Mouse (Mus musculus) intestine, embryonic 14.5 days (tissue): Measurements from ENCODE around the gene Mixl1. TPM values are rescaled to one million over a fixed set of nuclear protein-coding genes. Genes with fewer than 3 reads are reported as not detected.

Source experiments
- ATAC-seq: fragments of 200-750 bp; cut with Nextera tagmentation; replicated peaks from 2 replicates; pipeline ENCODE4 v1.8.0; 2017; ENCODE audit warnings: low read depth, moderate number of reproducible peaks, moderate TSS enrichment, moderate library complexity; ENCODE audit not compliant: low FRiP score, low TSS enrichment
- DNase-seq: peaks from one replicate; pipeline ENCODE4 v3.0.0-alpha.2; 2018; ENCODE audit warnings: low spot score
- H3K27ac ChIP-seq: fragments of 300-500 bp; sonication (generic); 2 replicates; pipeline ENCODE4 v1.5.1; 2014; ENCODE audit warnings: low read depth, mild to moderate bottlenecking, control low read depth
- H3K27me3 ChIP-seq: fragments of 300-500 bp; sonication (generic); replicated peaks from 2 replicates; pipeline ENCODE4 v1.6.1; 2014; ENCODE audit warnings: low read length, control low read depth; ENCODE audit not compliant: control insufficient read depth, insufficient read depth
- H3K36me3 ChIP-seq: fragments of 300-500 bp; sonication (generic); 2 replicates; pipeline ENCODE4 v1.6.1; 2014; ENCODE audit warnings: low read length, control low read depth; ENCODE audit not compliant: control insufficient read depth, insufficient read depth
- H3K4me1 ChIP-seq: fragments of 300-500 bp; sonication (generic); replicated peaks from 2 replicates; pipeline ENCODE4 v1.6.1; 2014; ENCODE audit warnings: low read length, control low read depth, mixed read lengths; ENCODE audit not compliant: control insufficient read depth, insufficient read depth
- H3K4me2 ChIP-seq: fragments of 300-500 bp; sonication (generic); 2 replicates; pipeline ENCODE4 v1.6.1; 2014; ENCODE audit warnings: low read length
- H3K4me3 ChIP-seq: fragments of 300-500 bp; sonication (generic); 2 replicates; pipeline ENCODE4 v1.5.1; 2014; ENCODE audit warnings: low read depth, low read length, control low read depth, mixed read lengths
- H3K9ac ChIP-seq: fragments of 300-500 bp; sonication (generic); 2 replicates; pipeline ENCODE4 v1.6.1; 2014; ENCODE audit warnings: mild to moderate bottlenecking, low read length
- H3K9me3 ChIP-seq: fragments of 300-500 bp; sonication (generic); 2 replicates; pipeline ENCODE4 v1.6.1; 2016; ENCODE audit warnings: low read length, control low read depth; ENCODE audit not compliant: control insufficient read depth
- WGBS: fragments of 180-500 bp; shearing (Covaris S2); extraction: QIAGEN DNeasy Blood & Tissue Kit; methylation state at CpG from one replicate; pipeline ENCODE4 v1.1.7; 2014; 5-methylcytosine and 5-hydroxymethylcytosine counted together
- polyA plus RNA-seq: library from polyadenylated mRNA; unstranded; fragments of >200 nt; fragmentation: Nextera tagmentation; extraction: Ambion mirVana; gene quantifications from 2 replicates; pipeline ENCODE4 v1.2.1, GENCODE M21; 2014

Gene Mixl1
- 0.15 and 0.27 TPM in 2 replicates for polyA plus RNA-seq

GRCm38 (mm10) chr1:180696626-180697352, at the start of gene Mixl1:
Gene Mixl1 (minus strand): TSS chr1:180697034.
- ATAC-seq (peak; percentile 30; the same call in 1 of the 2 replicates), DNase-seq (peak; percentile 71)
- WGBS: under 1% methylated on average over 79 of the region's 79 CpGs
- Histone ChIP-seq H3K27ac (no peak within 1 kb of the TSS), H3K27me3 (peaks cover 40% of the 10 kb centered on the region), H3K9ac (0 out of 2 replicates have a peak within 1 kb of the TSS, but pooled peaks have one; percentile 10), H3K4me1 (no peaks in the 10 kb centered on the region), H3K36me3 (peaks cover 9% of the 10 kb centered on the region), H3K4me2 (peak within 1 kb of the TSS; percentile 58), H3K4me3 (peak within 1 kb of the TSS; percentile 49), H3K9me3 (no peaks in the 10 kb centered on the region)

- H3K27ac ChIP-seq: no peak overlapping the region
- H3K9me3 ChIP-seq: no peaks in the 10 kb centered on the region
- 89% methylated on average over 3 of the region's 3 CpGs for WGBS
- no peak for DNase-seq
- no peak overlapping the region for H3K4me2 ChIP-seq
- no peaks in the 10 kb centered on the region for H3K27me3 ChIP-seq
- no peak overlapping the region for H3K9ac ChIP-seq
- H3K4me1 ChIP-seq: peaks cover 15% of the 10 kb centered on the region
- H3K36me3 ChIP-seq: peaks cover 6% of the 10 kb centered on the region
- no peak for ATAC-seq
- no peak overlapping the region for H3K4me3 ChIP-seq
These were observed 32.4 kb upstream of the Mixl1 start for GRCm38 (mm10) chr1:180729231-180729630.

GRCm38 (mm10) chr1:180726183-180726582, 29.3 kb upstream of the Mixl1 start:
- peak overlapping the region; percentile 83 for H3K9ac ChIP-seq
- under 1% methylated on average over 33 of the region's 42 CpGs for whole genome bisulfite sequencing
- H3K4me3 ChIP-seq: peak overlapping the region; percentile 73
- peaks cover 15% of the 10 kb centered on the region for H3K4me1 ChIP-seq
- H3K4me2 ChIP-seq: peak overlapping the region; percentile 60
- no peaks in the 10 kb centered on the region for H3K9me3 ChIP-seq
- peak overlapping the region; percentile 85 for H3K27ac ChIP-seq
- H3K27me3 ChIP-seq: no peaks in the 10 kb centered on the region
- H3K36me3 ChIP-seq: no peaks in the 10 kb centered on the region
- DNase-seq (no peak), ATAC-seq (peak; percentile 74)

GRCm38 (mm10) chr1:180725704-180726179, 28.9 kb upstream of the Mixl1 start, which contains the start of gene Acbd3:
Gene Acbd3 (plus strand): TSS chr1:180726043.
- H3K27me3 ChIP-seq: no peaks in the 10 kb centered on the region
- no peaks in the 10 kb centered on the region for H3K36me3 ChIP-seq
- H3K4me2 ChIP-seq: peak within 1 kb of the TSS; percentile 69
- no peaks in the 10 kb centered on the region for H3K9me3 ChIP-seq
- peak within 1 kb of the TSS; percentile 83 for H3K9ac ChIP-seq
- peaks cover 15% of the 10 kb centered on the region for H3K4me1 ChIP-seq
- DNase-seq (peak; percentile 94), ATAC-seq (peak; percentile 93)
- H3K27ac ChIP-seq: peak within 1 kb of the TSS; percentile 85
- H3K4me3 ChIP-seq: peak within 1 kb of the TSS; percentile 73
- under 1% methylated on average over 45 of the region's 52 CpGs for WGBS

GRCm38 (mm10) chr1:180723701-180724238, 26.9 kb upstream of the Mixl1 start:
- 24% methylated on average over 1 of the region's 1 CpGs for WGBS
- no peak for DNase-seq

GRCm38 (mm10) chr1:180722608-180723007, 25.8 kb upstream of the Mixl1 start:
- Histone ChIP-seq H3K4me2 (no peak overlapping the region), H3K36me3 (no peaks in the 10 kb centered on the region), H3K9me3 (no peaks in the 10 kb centered on the region), H3K27me3 (no peaks in the 10 kb centered on the region), H3K4me3 (no peak overlapping the region), H3K9ac (no peak overlapping the region), H3K27ac (no peak overlapping the region), H3K4me1 (peaks cover 7% of the 10 kb centered on the region)
- DNase-seq (no peak), ATAC-seq (no peak)
- WGBS: 60% methylated on average over 1 of the region's 1 CpGs

More at GRCm38 (mm10) chr1:180723701-180724238, 26.9 kb upstream of the Mixl1 start:
- Histone ChIP-seq H3K27me3 (no peaks in the 10 kb centered on the region), H3K36me3 (no peaks in the 10 kb centered on the region), H3K4me1 (peaks cover 13% of the 10 kb centered on the region), H3K4me2 (no peak overlapping the region), H3K9ac (no peak overlapping the region), H3K27ac (no peak overlapping the region), H3K9me3 (no peaks in the 10 kb centered on the region), H3K4me3 (no peak overlapping the region)
- no peak for ATAC-seq

GRCm38 (mm10) chr1:180719951-180720689, 23.3 kb upstream of the Mixl1 start:
- H3K4me2 ChIP-seq: no peak overlapping the region
- H3K27ac ChIP-seq: no peak overlapping the region
- 49% methylated on average over 5 of the region's 5 CpGs for WGBS
- DNase-seq: peak; percentile 96
- H3K4me3 ChIP-seq: no peak overlapping the region
- H3K27me3 ChIP-seq: no peaks in the 10 kb centered on the region
- no peaks in the 10 kb centered on the region for H3K4me1 ChIP-seq
- no peaks in the 10 kb centered on the region for H3K36me3 ChIP-seq
- H3K9me3 ChIP-seq: no peaks in the 10 kb centered on the region
- no peak for ATAC-seq
- no peak overlapping the region for H3K9ac ChIP-seq

- no peak overlapping the region for H3K9ac ChIP-seq
- H3K4me3 ChIP-seq: no peak overlapping the region
- no peaks in the 10 kb centered on the region for H3K36me3 ChIP-seq
- 87% methylated on average over 6 of the region's 6 CpGs for WGBS
- no peak for DNase-seq
- H3K27ac ChIP-seq: no peak overlapping the region
- H3K9me3 ChIP-seq: no peaks in the 10 kb centered on the region
- ATAC-seq: no peak
- H3K4me2 ChIP-seq: no peak overlapping the region
- no peaks in the 10 kb centered on the region for H3K27me3 ChIP-seq
- H3K4me1 ChIP-seq: no peaks in the 10 kb centered on the region
These were observed 22.6 kb upstream of the Mixl1 start for GRCm38 (mm10) chr1:180719483-180719882.
